Mouse (Mus musculus): ENCODE measurements around the gene Cidec. TPM values are rescaled to one million over a fixed set of nuclear protein-coding genes. Genes with fewer than 3 reads are reported as not detected.

Cidec gene
- polyA plus RNA-seq, 1 experiment from 2014 or later = 0.29 TPM

- no peak overlapping the region; the same call in 1 of the 2 replicates for H3K27ac ChIP-seq (ENCODE audit: low read length)
- peak overlapping the region; percentile 60 for H3K4me3 ChIP-seq (ENCODE audit: low read length)
- WGBS = 4% methylated on average over 51 of the region's 51 CpGs
- no peaks in the 10 kb centered on the region for H3K27me3 ChIP-seq (ENCODE audit: control insufficient read depth, insufficient read depth, low read length)
- ATAC-seq (replicated peaks; ENCODE audit: extremely low read depth, insufficient read depth, low FRiP score) = peak; percentile 80
- H3K4me1 ChIP-seq (ENCODE audit: control insufficient read depth, insufficient read depth, low read length) = peaks cover 12% of the 10 kb centered on the region; the same call in 1 of the 2 replicates
- peaks cover 30% of the 10 kb centered on the region for H3K36me3 ChIP-seq (ENCODE audit: control insufficient read depth, insufficient read depth)
- H3K9ac ChIP-seq (ENCODE audit: low read length) = peak overlapping the region; percentile 68
- peak overlapping the region; percentile 95 for H3K4me2 ChIP-seq (ENCODE audit: low read depth, low read length)
- no peaks in the 10 kb centered on the region for H3K9me3 ChIP-seq (replicated peaks; ENCODE audit: control insufficient read depth, low read length)
Measured at GRCm38 (mm10) chr6:113392387-113393071, 43.0 kb downstream of the Cidec start.

- no peaks in the 10 kb centered on the region for H3K27me3 ChIP-seq (ENCODE audit: control insufficient read depth, insufficient read depth, low read length)
- peak overlapping the region; percentile 60 for H3K4me3 ChIP-seq (ENCODE audit: low read length)
- H3K9ac ChIP-seq (ENCODE audit: low read length) = peak overlapping the region; percentile 68
- no peak overlapping the region for H3K27ac ChIP-seq (ENCODE audit: low read length)
- peak overlapping the region; percentile 95 for H3K4me2 ChIP-seq (ENCODE audit: low read depth, low read length)
- peaks cover 35% of the 10 kb centered on the region for H3K36me3 ChIP-seq (ENCODE audit: control insufficient read depth, insufficient read depth)
- H3K9me3 ChIP-seq (replicated peaks; ENCODE audit: control insufficient read depth, low read length) = no peaks in the 10 kb centered on the region
- H3K4me1 ChIP-seq (ENCODE audit: control insufficient read depth, insufficient read depth, low read length) = peaks cover 12% of the 10 kb centered on the region; the same call in 1 of the 2 replicates
- no peak for ATAC-seq (replicated peaks; ENCODE audit: extremely low read depth, insufficient read depth, low FRiP score)
- WGBS = 19% methylated on average over 10 of the region's 10 CpGs
Measured at GRCm38 (mm10) chr6:113392015-113392386, 43.6 kb downstream of the Cidec start.

GRCm38 (mm10) chr6:113390715-113391114 lies 44.8 kb downstream of the Cidec start:
- Histone ChIP-seq H3K4me2 (ENCODE audit: low read depth, low read length) (no peak overlapping the region), H3K27ac (ENCODE audit: low read length) (no peak overlapping the region), H3K9me3 (replicated peaks; ENCODE audit: control insufficient read depth, low read length) (no peaks in the 10 kb centered on the region), H3K36me3 (ENCODE audit: control insufficient read depth, insufficient read depth) (peaks cover 40% of the 10 kb centered on the region), H3K4me1 (ENCODE audit: control insufficient read depth, insufficient read depth, low read length) (peaks cover 12% of the 10 kb centered on the region; the same call in 1 of the 2 replicates), H3K4me3 (ENCODE audit: low read length) (no peak overlapping the region), H3K27me3 (ENCODE audit: control insufficient read depth, insufficient read depth, low read length) (no peaks in the 10 kb centered on the region), H3K9ac (ENCODE audit: low read length) (no peak overlapping the region)
- 87% methylated on average over 3 of the region's 3 CpGs for WGBS
- ATAC-seq (replicated peaks; ENCODE audit: extremely low read depth, insufficient read depth, low FRiP score) = no peak

GRCm38 (mm10) chr6:113388960-113389359 lies 46.6 kb downstream of the Cidec start, which contains the start of gene Ttll3:
Gene Ttll3 (plus strand): TSS chr6:113389260.
- WGBS = 78% methylated on average over 8 of the region's 8 CpGs
- ATAC-seq (replicated peaks; ENCODE audit: extremely low read depth, insufficient read depth, low FRiP score) = no peak
- Histone ChIP-seq H3K36me3 (ENCODE audit: control insufficient read depth, insufficient read depth) (peaks cover 54% of the 10 kb centered on the region), H3K9me3 (replicated peaks; ENCODE audit: control insufficient read depth, low read length) (no peaks in the 10 kb centered on the region), H3K27ac (ENCODE audit: low read length) (no peak within 1 kb of the TSS), H3K4me1 (ENCODE audit: control insufficient read depth, insufficient read depth, low read length) (peaks cover 12% of the 10 kb centered on the region; the same call in 1 of the 2 replicates), H3K4me2 (ENCODE audit: low read depth, low read length) (no peak within 1 kb of the TSS), H3K4me3 (ENCODE audit: low read length) (no peak within 1 kb of the TSS), H3K9ac (ENCODE audit: low read length) (no peak within 1 kb of the TSS), H3K27me3 (ENCODE audit: control insufficient read depth, insufficient read depth, low read length) (no peaks in the 10 kb centered on the region)

- H3K4me2 ChIP-seq (ENCODE audit: low read depth, low read length) = no peak overlapping the region
- no peak overlapping the region for H3K9ac ChIP-seq (ENCODE audit: low read length)
- 75% methylated on average over 3 of the region's 3 CpGs for whole genome bisulfite sequencing
- no peak overlapping the region for H3K27ac ChIP-seq (ENCODE audit: low read length)
- H3K4me3 ChIP-seq (ENCODE audit: low read length) = no peak overlapping the region
- no peaks in the 10 kb centered on the region for H3K4me1 ChIP-seq (ENCODE audit: control insufficient read depth, insufficient read depth, low read length)
- H3K9me3 ChIP-seq (replicated peaks; ENCODE audit: control insufficient read depth, low read length) = no peaks in the 10 kb centered on the region
- no peak for ATAC-seq (replicated peaks; ENCODE audit: extremely low read depth, insufficient read depth, low FRiP score)
- no peaks in the 10 kb centered on the region for H3K27me3 ChIP-seq (ENCODE audit: control insufficient read depth, insufficient read depth, low read length)
- H3K36me3 ChIP-seq (ENCODE audit: control insufficient read depth, insufficient read depth) = peaks cover 78% of the 10 kb centered on the region
Measured at GRCm38 (mm10) chr6:113386025-113386424, 49.5 kb downstream of the Cidec start.

- Histone ChIP-seq H3K4me1 (ENCODE audit: control insufficient read depth, insufficient read depth, low read length) (no peaks in the 10 kb centered on the region), H3K36me3 (ENCODE audit: control insufficient read depth, insufficient read depth) (peaks cover 82% of the 10 kb centered on the region), H3K4me3 (ENCODE audit: low read length) (no peak overlapping the region), H3K27me3 (ENCODE audit: control insufficient read depth, insufficient read depth, low read length) (no peaks in the 10 kb centered on the region), H3K9me3 (replicated peaks; ENCODE audit: control insufficient read depth, low read length) (no peaks in the 10 kb centered on the region), H3K4me2 (ENCODE audit: low read depth, low read length) (no peak overlapping the region), H3K27ac (ENCODE audit: low read length) (no peak overlapping the region), H3K9ac (ENCODE audit: low read length) (no peak overlapping the region)
- ATAC-seq (replicated peaks; ENCODE audit: extremely low read depth, insufficient read depth, low FRiP score) = no peak
- 53% methylated on average over 11 of the region's 11 CpGs for WGBS
Measured at GRCm38 (mm10) chr6:113385160-113385714, 50.3 kb downstream of the Cidec start.

GRCm38 (mm10) chr6:113384351-113384927 lies 51.1 kb downstream of the Cidec start:
- Histone ChIP-seq H3K4me2 (ENCODE audit: low read depth, low read length) (no peak overlapping the region), H3K27ac (ENCODE audit: low read length) (no peak overlapping the region), H3K4me1 (ENCODE audit: control insufficient read depth, insufficient read depth, low read length) (no peaks in the 10 kb centered on the region; the same call in 1 of the 2 replicates), H3K4me3 (ENCODE audit: low read length) (no peak overlapping the region), H3K27me3 (ENCODE audit: control insufficient read depth, insufficient read depth, low read length) (no peaks in the 10 kb centered on the region), H3K9ac (ENCODE audit: low read length) (no peak overlapping the region), H3K9me3 (replicated peaks; ENCODE audit: control insufficient read depth, low read length) (no peaks in the 10 kb centered on the region), H3K36me3 (ENCODE audit: control insufficient read depth, insufficient read depth) (peaks cover 75% of the 10 kb centered on the region)
- ATAC-seq (replicated peaks; ENCODE audit: extremely low read depth, insufficient read depth, low FRiP score) = no peak
- 87% methylated on average over 8 of the region's 8 CpGs for WGBS

- ATAC-seq (replicated peaks; ENCODE audit: extremely low read depth, insufficient read depth, low FRiP score) = no peak
- WGBS = 87% methylated on average over 11 of the region's 11 CpGs
- H3K9ac ChIP-seq (ENCODE audit: low read length) = no peak overlapping the region
Measured at GRCm38 (mm10) chr6:113380480-113380879, 55.1 kb downstream of the Cidec start.

GRCm38 (mm10) chr6:113379246-113379645 lies 56.3 kb downstream of the Cidec start:
- peaks cover 15% of the 10 kb centered on the region for H3K4me1 ChIP-seq (ENCODE audit: control insufficient read depth, insufficient read depth, low read length)
- no peak for ATAC-seq (replicated peaks; ENCODE audit: extremely low read depth, insufficient read depth, low FRiP score)
- H3K27me3 ChIP-seq (ENCODE audit: control insufficient read depth, insufficient read depth, low read length) = no peaks in the 10 kb centered on the region
- peaks cover 42% of the 10 kb centered on the region for H3K36me3 ChIP-seq (ENCODE audit: control insufficient read depth, insufficient read depth)
- WGBS = 66% methylated on average over 6 of the region's 6 CpGs
- H3K9ac ChIP-seq (ENCODE audit: low read length) = peak overlapping the region; percentile 89
- H3K27ac ChIP-seq (ENCODE audit: low read length) = no peak overlapping the region
- no peaks in the 10 kb centered on the region for H3K9me3 ChIP-seq (replicated peaks; ENCODE audit: control insufficient read depth, low read length)
- peak overlapping the region; percentile 95 for H3K4me3 ChIP-seq (ENCODE audit: low read length)
- peak overlapping the region; percentile 76 for H3K4me2 ChIP-seq (ENCODE audit: low read depth, low read length)

More at GRCm38 (mm10) chr6:113380480-113380879, 55.1 kb downstream of the Cidec start:
- Histone ChIP-seq H3K4me1 (ENCODE audit: control insufficient read depth, insufficient read depth, low read length) (peaks cover 15% of the 10 kb centered on the region), H3K36me3 (ENCODE audit: control insufficient read depth, insufficient read depth) (peaks cover 47% of the 10 kb centered on the region), H3K9me3 (replicated peaks; ENCODE audit: control insufficient read depth, low read length) (no peaks in the 10 kb centered on the region), H3K4me2 (ENCODE audit: low read depth, low read length) (no peak overlapping the region), H3K27me3 (ENCODE audit: control insufficient read depth, insufficient read depth, low read length) (no peaks in the 10 kb centered on the region), H3K4me3 (ENCODE audit: low read length) (no peak overlapping the region), H3K27ac (ENCODE audit: low read length) (no peak overlapping the region)

All from heart, embryonic 16.5 days (tissue).